Mouse (Mus musculus) heart, embryonic 10.5 days (tissue): ENCODE measurements around the gene Rad9b. TPM values are rescaled to one million over a fixed set of nuclear protein-coding genes. Genes with fewer than 3 reads are reported as not detected.
"Not testable (repeated sequence)": the region's sequence is repeated elsewhere in the genome, so short reads cannot be mapped to it uniquely, and the experiment has no call there.

Experiments
- DNase-seq: peaks from one replicate; pipeline ENCODE4 v3.0.0-alpha.2; 2017; ENCODE audit warnings: low spot score
- H3K27ac ChIP-seq: fragments of 300-500 bp; sonication (generic); 2 replicates; pipeline ENCODE4 v1.5.1; 2016; ENCODE audit warnings: mild to moderate bottlenecking
- H3K27me3 ChIP-seq: fragments of 300-500 bp; sonication (generic); 2 replicates; pipeline ENCODE4 v1.6.1; 2016; ENCODE audit warnings: mild to moderate bottlenecking; ENCODE audit not compliant: poor library complexity, insufficient read depth, severe bottlenecking
- H3K36me3 ChIP-seq: fragments of 300-500 bp; sonication (generic); 2 replicates; pipeline ENCODE4 v1.6.1; 2016; ENCODE audit warnings: mild to moderate bottlenecking, moderate library complexity
- H3K4me1 ChIP-seq: fragments of 300-500 bp; sonication (generic); 2 replicates; pipeline ENCODE4 v1.6.1; 2016; ENCODE audit warnings: mild to moderate bottlenecking
- H3K4me3 ChIP-seq: fragments of 300-500 bp; sonication (generic); 2 replicates; pipeline ENCODE4 v1.5.1; 2016; ENCODE audit warnings: mild to moderate bottlenecking, moderate library complexity
- H3K9me3 ChIP-seq: fragments of 300-500 bp; sonication (generic); 2 replicates; pipeline ENCODE4 v1.6.1; 2016; ENCODE audit warnings: mild to moderate bottlenecking, moderate library complexity
- WGBS: fragments of 180-500 bp; shearing (Covaris S2); methylation state at CpG from one replicate; pipeline ENCODE4 v1.1.7; 2016; 5-methylcytosine and 5-hydroxymethylcytosine counted together
- polyA plus RNA-seq: library from polyadenylated mRNA; unstranded; fragments of >200 nt; fragmentation: Nextera tagmentation; extraction: Ambion mirVana; gene quantifications from 2 replicates; pipeline ENCODE4 v1.2.1, GENCODE M21; 2016

The Rad9b gene
- polyA plus RNA-seq, 1 experiment from 2014 or later: 8.8 TPM

DNA sequence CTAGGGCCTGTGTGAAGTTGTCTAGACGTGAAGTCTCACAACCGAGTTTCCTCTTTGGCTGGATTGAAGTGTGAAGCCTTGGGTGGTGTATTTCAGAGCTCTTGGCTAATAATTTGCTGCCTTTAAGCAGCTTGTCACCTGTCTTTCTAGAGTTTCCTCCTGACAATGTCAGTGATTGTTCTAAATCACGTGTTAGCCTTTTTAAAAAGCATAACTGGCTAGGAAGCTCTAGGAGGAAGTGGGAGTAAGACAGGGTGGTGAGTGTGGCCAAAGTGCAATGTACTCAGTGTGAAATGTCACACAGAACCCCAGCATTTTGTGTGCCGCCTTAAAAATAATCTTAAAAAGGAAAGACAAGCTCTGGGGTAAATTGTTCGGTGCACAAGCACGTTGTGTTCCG, 10.3 kb downstream of the Rad9b start:
- WGBS: 52% methylated on average over 7 of the region's 7 CpGs
- Histone ChIP-seq H3K36me3 (no peaks in the 10 kb centered on the region), H3K27ac (no peak overlapping the region), H3K9me3 (no peaks in the 10 kb centered on the region), H3K27me3 (no peaks in the 10 kb centered on the region), H3K4me1 (peaks cover 2% of the 10 kb centered on the region; the same call in 1 of the 2 replicates), H3K4me3 (no peak overlapping the region)
- DNase-seq: no peak

DNA sequence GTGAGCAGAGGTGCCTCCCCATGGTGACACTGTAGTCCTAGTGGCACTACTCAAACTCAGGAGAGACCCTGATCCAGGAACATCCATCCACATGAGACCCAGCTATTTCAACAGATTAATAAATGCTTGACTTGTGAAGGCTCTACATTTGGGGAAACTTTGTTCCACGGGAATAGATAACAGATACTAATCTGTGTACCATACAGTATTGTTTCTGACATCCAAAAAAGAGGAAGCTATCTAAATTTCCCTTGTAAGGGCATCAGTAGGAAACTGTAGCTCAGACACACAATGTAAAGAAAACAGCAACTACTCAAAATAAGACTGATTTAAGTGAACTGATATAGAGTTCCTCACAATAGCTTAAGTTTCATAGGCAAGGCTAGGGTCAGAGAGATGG, 11.2 kb downstream of the Rad9b start:
- H3K4me3 ChIP-seq: no peak overlapping the region
- WGBS: 67% methylated on average over 1 of the region's 1 CpGs
- no peak overlapping the region for H3K27ac ChIP-seq
- H3K27me3 ChIP-seq: no peaks in the 10 kb centered on the region
- H3K4me1 ChIP-seq: peaks cover 2% of the 10 kb centered on the region; the same call in 1 of the 2 replicates
- DNase-seq: no peak
- no peaks in the 10 kb centered on the region for H3K36me3 ChIP-seq
- no peaks in the 10 kb centered on the region for H3K9me3 ChIP-seq

DNA sequence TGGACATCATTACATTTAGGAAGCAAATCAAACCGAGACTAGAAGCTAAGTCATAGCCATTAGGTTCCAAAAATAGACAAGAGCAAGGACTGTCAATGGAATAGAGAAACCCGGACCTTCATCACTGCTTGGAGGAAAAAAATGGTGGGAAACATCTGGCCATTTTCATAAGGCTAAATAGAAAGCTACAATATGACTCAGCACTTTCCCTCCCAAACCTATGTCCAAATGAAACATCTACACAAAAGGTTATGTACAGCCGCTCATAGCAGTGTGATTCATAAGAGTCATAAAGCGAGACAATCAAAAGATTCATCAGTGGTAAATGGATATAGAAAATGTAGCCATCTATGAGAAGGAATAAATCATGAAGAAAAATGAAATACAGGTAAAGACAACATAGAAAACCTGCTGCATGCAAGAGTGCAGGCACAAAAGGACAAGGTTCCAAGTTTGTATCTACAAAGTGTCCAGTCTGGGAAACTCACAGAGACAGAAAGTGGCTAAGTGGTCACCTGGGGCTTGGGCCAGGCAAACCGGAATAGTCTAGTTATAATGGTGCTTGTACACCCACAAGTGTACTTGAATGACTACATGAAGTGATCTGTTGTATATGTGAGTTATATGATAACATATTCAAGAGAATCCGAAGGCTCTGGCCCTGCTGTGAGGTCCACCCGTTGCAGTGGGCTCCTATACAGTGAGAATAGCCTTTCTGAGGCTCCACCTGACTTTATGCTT, 17.3 kb downstream of the Rad9b start:
- H3K27ac ChIP-seq: no peak overlapping the region
- no peaks in the 10 kb centered on the region for H3K4me1 ChIP-seq
- no peaks in the 10 kb centered on the region for H3K27me3 ChIP-seq
- no peak overlapping the region for H3K4me3 ChIP-seq
- no peak for DNase-seq
- 89% methylated on average over 7 of the region's 7 CpGs for WGBS
- no peaks in the 10 kb centered on the region for H3K36me3 ChIP-seq
- H3K9me3 ChIP-seq: no peaks in the 10 kb centered on the region

DNA sequence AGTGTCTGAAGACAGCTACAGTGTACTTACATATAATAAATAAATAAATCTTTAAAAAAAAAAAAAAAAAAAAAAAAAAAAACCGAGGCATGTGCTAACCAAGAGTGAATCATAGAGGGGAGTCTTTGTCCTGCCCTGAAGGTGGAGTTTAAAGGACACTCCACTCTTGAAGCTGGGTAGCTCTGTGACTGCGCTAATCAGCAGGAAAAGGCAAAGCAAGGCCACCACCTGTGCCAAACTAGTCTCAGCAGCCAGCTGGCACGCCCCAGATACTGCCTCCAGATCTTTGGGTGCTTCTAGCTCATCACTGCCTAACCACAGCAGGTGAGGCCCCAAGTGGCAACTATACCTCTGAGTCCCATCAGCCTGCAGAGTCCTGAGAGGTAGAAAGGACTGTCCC, 19.4 kb downstream of the Rad9b start:
- no peaks in the 10 kb centered on the region for H3K4me1 ChIP-seq
- no peaks in the 10 kb centered on the region for H3K36me3 ChIP-seq
- DNase-seq: no peak
- H3K4me3 ChIP-seq: no peak overlapping the region
- WGBS: 69% methylated on average over 3 of the region's 3 CpGs
- H3K27ac ChIP-seq: no peak overlapping the region
- H3K9me3 ChIP-seq: no peaks in the 10 kb centered on the region
- H3K27me3 ChIP-seq: no peaks in the 10 kb centered on the region

DNA sequence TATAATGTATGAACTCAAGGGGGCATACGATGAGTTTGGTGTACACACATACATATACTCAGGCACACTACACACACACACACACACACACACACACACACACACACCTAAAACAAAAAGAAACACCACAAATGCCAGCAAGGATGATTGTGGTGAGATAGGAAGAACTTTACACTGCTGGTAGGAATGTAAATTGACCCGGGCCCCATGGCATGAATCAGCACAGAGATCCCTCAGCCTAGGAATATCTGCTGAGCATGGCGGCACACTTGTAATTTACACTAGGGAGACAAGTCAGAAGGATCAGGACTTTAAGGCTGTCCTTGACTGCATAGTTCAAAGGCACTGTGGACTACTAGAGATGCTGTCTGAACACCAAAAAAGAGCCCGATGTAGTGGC, 23.8 kb downstream of the Rad9b start:
- no peak overlapping the region for H3K27ac ChIP-seq
- H3K27me3 ChIP-seq: no peaks in the 10 kb centered on the region
- no peaks in the 10 kb centered on the region for H3K4me1 ChIP-seq
- H3K9me3 ChIP-seq: no peaks in the 10 kb centered on the region
- 86% methylated on average over 4 of the region's 4 CpGs for WGBS
- no peak overlapping the region for H3K4me3 ChIP-seq
- H3K36me3 ChIP-seq: peaks cover 16% of the 10 kb centered on the region
- no peak for DNase-seq

DNA sequence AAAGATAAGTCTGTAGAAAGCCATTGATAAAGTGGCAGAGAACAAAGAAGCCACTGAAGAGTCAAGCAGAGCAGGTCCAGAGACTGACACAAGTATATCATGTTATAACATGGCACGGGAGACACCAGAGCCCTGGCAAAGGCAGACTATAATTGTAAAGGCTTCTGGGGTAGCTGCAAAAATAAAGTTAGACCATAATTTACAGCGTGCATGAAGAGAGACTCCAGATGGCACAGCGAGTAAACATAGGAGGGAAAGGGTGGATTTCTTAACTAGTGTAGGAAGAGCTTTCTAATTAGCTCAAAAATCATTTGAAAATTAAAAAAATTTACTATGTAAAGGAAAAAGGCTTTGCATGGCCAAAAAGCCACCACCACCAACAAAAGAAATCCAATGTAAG, 26.8 kb downstream of the Rad9b start:
- no peak overlapping the region for H3K4me3 ChIP-seq
- no peaks in the 10 kb centered on the region for H3K27me3 ChIP-seq
- WGBS: 90% methylated on average over 3 of the region's 3 CpGs
- H3K4me1 ChIP-seq: no peaks in the 10 kb centered on the region
- no peak for DNase-seq
- no peak overlapping the region for H3K27ac ChIP-seq
- H3K36me3 ChIP-seq: peaks cover 32% of the 10 kb centered on the region
- H3K9me3 ChIP-seq: no peaks in the 10 kb centered on the region

DNA sequence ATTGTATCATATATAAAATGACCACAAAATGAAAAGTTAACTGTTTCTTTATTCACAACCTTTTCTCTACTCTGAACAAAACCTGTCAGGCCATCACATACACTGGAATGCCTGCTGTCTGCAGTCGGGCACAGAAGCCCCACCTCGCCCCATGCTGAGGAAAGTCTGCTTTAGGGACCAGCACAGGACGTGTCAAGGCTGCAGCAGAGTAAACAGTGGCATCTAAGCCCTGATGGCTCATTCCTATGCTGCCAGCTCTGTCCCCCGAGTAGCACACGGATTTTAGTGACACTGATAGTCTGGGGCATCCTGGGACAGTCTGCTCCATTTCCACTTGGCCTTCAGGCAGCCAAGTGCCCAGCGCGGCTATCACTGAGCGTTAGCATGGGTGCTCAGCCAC, 28.6 kb downstream of the Rad9b start:
- 86% methylated on average over 8 of the region's 8 CpGs for WGBS
- DNase-seq: no peak

DNA sequence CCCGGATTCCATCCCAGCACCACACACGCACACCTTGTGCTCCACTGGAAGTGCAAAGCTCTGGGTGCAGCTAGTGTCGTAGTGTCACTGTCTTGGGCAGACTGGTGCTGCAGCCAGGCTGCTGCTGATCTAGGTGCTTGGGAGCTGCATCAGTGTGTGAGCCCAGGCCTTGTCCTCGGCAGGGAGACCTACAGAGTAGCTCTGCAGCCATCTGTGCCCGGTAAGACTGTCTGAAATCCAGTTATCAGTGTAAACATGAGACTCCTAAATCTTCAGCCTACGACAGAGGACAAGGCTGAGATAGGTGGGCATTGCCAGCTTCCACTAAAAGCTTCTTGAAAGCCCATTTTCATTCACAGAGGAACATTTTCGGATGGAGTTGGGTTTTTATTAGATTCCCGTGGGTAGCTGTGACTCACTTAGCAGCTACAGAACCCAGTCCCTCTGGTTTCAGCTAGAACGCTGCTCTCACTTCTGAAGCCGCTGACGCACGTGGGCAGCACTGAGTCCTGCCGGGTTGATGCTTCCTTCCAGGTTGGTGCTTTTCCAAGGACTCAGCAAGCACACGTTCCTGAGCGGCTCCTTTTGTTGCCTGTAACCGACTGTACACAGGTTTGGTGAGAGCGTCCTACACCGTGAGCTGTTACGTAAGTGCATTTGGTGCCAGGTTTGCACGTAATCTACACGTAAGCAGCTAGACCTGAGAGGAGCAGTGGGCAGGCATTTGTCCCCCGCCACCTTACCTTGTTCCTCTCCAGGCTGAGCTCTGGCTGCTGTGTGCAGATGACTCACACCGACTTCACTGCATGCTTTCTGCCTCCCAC, 29.2 kb downstream of the Rad9b start:
- 88% methylated on average over 23 of the region's 23 CpGs for WGBS
- Histone ChIP-seq H3K4me1 (peaks cover 8% of the 10 kb centered on the region), H3K36me3 (peaks cover 49% of the 10 kb centered on the region), H3K27me3 (no peaks in the 10 kb centered on the region), H3K27ac (no peak overlapping the region), H3K4me3 (no peak overlapping the region), H3K9me3 (no peaks in the 10 kb centered on the region)
- DNase-seq: no peak

More for the DNA sequence above, 28.6 kb downstream of the Rad9b start:
- Histone ChIP-seq H3K9me3 (no peaks in the 10 kb centered on the region), H3K27me3 (no peaks in the 10 kb centered on the region), H3K4me3 (no peak overlapping the region), H3K36me3 (peaks cover 43% of the 10 kb centered on the region), H3K27ac (no peak overlapping the region), H3K4me1 (peaks cover 1% of the 10 kb centered on the region; the same call in 1 of the 2 replicates)

DNA sequence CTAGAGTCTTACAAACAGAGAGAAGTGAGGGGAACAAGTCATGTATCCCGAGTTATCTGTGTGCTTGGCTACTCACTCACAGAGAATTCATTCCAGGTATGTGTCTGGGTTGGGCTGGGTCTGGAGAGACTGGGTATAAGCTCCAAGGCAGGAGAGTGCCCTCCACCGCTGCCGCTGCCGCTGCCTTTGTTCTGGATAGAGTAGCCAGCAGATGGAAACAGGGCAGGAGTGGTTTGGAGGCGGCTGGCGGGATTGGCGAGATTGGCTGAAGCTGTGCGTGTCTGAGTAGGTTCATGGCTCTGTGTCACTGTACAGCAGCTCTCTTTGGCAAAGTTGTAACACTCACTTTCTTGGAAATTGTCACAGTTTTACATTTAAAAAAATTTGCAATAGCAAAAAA, 30.5 kb downstream of the Rad9b start:
- Histone ChIP-seq H3K9me3 (no peaks in the 10 kb centered on the region), H3K36me3 (peaks cover 51% of the 10 kb centered on the region), H3K27me3 (no peaks in the 10 kb centered on the region), H3K4me3 (no peak overlapping the region), H3K4me1 (peaks cover 16% of the 10 kb centered on the region), H3K27ac (no peak overlapping the region)
- no peak for DNase-seq
- 80% methylated on average over 8 of the region's 8 CpGs for WGBS

DNA sequence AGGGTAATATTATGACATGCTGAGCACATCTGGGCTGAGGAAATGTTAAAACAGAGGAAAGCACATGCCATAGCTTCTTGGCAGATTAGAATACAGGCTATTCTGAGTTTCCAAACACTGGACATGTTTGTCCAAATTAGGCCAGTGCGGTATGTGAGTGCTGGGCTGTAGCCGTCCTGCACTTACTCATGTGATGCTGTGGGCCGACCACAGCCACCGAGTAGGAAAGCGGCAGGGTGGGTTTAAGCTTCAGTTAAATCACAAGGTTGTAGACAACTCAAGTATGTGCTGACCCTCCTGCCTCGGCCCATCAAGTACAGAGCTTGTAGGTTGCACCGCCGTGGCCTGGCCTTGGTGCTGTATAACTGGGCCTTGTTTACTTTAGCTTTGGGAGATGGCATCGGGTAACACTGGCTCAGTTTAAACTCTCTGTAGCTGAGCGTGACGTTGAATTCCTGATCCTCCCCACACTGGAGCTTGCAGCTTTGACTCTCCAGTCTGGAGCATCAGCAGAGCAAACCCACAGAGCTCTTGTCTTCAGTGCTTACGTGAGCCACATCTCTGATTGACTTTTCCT, 33.7 kb downstream of the Rad9b start:
- peaks cover 62% of the 10 kb centered on the region for H3K36me3 ChIP-seq
- no peak overlapping the region for H3K4me3 ChIP-seq
- DNase-seq: no peak
- no peaks in the 10 kb centered on the region for H3K9me3 ChIP-seq
- H3K4me1 ChIP-seq: peaks cover 26% of the 10 kb centered on the region
- H3K27me3 ChIP-seq: no peaks in the 10 kb centered on the region
- 68% methylated on average over 12 of the region's 12 CpGs for WGBS
- peak overlapping the region; percentile 79; the same call in 1 of the 2 replicates for H3K27ac ChIP-seq

DNA sequence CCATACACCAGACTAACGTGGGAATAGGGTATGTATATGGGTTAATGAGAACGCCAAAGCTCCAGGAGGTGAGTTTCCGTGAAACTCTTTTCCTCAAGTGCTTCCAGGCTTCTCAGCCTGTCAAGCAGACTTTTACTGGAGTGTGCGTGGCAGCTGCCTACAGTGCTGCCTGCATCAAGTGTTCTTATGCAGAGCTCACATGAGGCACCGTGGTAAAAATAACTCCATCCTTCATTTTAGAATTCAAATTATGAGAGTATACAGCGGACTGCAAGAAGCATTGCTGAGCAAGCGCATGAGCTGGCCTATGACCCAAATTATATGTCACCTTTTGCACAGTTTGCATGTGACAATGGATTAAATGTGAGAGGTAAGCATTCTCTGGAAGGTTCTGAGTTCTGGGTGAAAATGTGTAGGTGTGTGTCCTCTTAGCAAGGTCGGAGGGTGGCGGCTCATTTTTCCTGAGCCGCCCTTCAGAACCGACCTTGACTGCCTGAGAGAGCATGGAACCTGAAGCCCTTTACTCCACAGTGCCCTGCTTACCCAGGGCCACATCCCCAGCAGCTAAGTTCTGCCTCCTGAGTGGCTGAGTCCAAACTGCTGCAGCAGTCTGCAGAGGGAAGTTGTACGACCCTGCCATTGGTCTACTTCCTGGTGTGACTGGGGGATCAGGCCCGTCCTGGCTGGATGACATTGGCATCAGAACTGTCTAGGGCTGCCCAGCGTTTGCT, 34.4 kb downstream of the Rad9b start:
- WGBS: 68% methylated on average over 14 of the region's 14 CpGs
- Histone ChIP-seq H3K27me3 (no peaks in the 10 kb centered on the region), H3K36me3 (peaks cover 62% of the 10 kb centered on the region), H3K9me3 (no peaks in the 10 kb centered on the region), H3K4me1 (peaks cover 32% of the 10 kb centered on the region), H3K4me3 (no peak overlapping the region), H3K27ac (peak overlapping the region; percentile 79)
- DNase-seq: no peak

DNA sequence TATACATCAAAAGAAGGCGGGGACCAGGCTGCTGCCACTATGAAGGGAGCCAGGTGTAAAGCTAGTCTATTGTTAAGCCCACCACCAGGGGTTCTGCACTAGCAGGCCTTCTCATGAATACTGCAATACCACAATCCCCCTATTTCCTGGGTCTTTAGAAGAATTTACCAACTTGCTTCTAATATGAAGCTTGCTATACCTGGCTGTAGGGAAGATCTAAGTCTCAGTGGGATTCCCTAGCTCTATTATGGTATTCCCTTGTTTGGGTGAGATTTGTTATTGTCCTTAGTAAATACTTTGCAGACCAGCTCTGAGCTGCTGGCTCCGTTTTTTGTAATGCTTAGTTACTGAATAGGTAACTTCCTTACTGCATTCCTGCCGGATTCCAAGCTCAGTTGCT, 35.1 kb downstream of the Rad9b start:
- WGBS: 85% methylated on average over 3 of the region's 3 CpGs

More for the DNA sequence above, 35.1 kb downstream of the Rad9b start:
- H3K9me3 ChIP-seq, H3K27me3 ChIP-seq, H3K4me3 ChIP-seq, DNase-seq: not testable (repeated sequence)
- Histone ChIP-seq H3K4me1 (peaks cover 38% of the 10 kb centered on the region), H3K27ac (peak overlapping the region; percentile 79; the same call in 1 of the 2 replicates), H3K36me3 (peaks cover 58% of the 10 kb centered on the region)
